Comparison of ENCODE assay signal across 18 mouse cellular contexts in genomic region chrX:53459573-53459972, GRCm38 (mm10). TPM values are rescaled to one million over a fixed set of nuclear protein-coding genes. Genes with fewer than 3 reads are reported as not detected.
DNase-seq lines count a peak whose midpoint lies in the region; ATAC-seq and TF ChIP-seq lines count a peak whose summit lies in the region.
"Had no signal": no experiment of that assay in that cellular context is flagged by ENCODE, and none has a peak within 500 bp of the region (broad histone marks: within the 10 kb centered on the region; RNA-seq: fewer than 3 reads in every experiment).

No protein-coding gene starts in this region.

- H3K9ac ChIP-seq in forebrain, embryonic 14.5 days (ENCODE audit: low read length), result no peak overlapping the region
- no peak overlapping the region for H3K9ac ChIP-seq in forebrain, embryonic 11.5 days (ENCODE audit: low read length)
- H3K9ac ChIP-seq: embryonic facial prominence, embryonic 13.5 days; limb, embryonic 15.5 days had no signal

- ATAC-seq in forebrain, embryonic 14.5 days, result no peak
- no peak for ATAC-seq in forebrain, embryonic 11.5 days (replicated peaks; ENCODE audit: low FRiP score)
- ATAC-seq: inflammation-experienced regulatory T-cells, adult 6 months had no signal

- H3K4me1 ChIP-seq in forebrain, embryonic 14.5 days (ENCODE audit: control insufficient read depth, insufficient read depth, low read length), result no peaks in the 10 kb centered on the region
- no peaks in the 10 kb centered on the region for H3K4me1 ChIP-seq in forebrain, embryonic 11.5 days (replicated peaks; ENCODE audit: control insufficient read depth, insufficient read depth, low read length)
- H3K4me1 ChIP-seq in E14TG2a.4 (replicated peaks; ENCODE audit: low read depth, low read length), result no peaks in the 10 kb centered on the region
- H3K4me1 ChIP-seq: embryonic facial prominence, embryonic 13.5 days; limb, embryonic 15.5 days had no signal

- 55% methylated on average over 3 of the region's 3 CpGs for whole genome bisulfite sequencing in forebrain, embryonic 14.5 days
- WGBS in forebrain, embryonic 11.5 days, result 37% methylated on average over 3 of the region's 3 CpGs

- no peaks in the 10 kb centered on the region for H3K27me3 ChIP-seq in forebrain, embryonic 14.5 days (replicated peaks; ENCODE audit: control insufficient read depth, insufficient read depth, low read length)
- no peaks in the 10 kb centered on the region for H3K27me3 ChIP-seq in forebrain, embryonic 11.5 days (ENCODE audit: control insufficient read depth, insufficient read depth, low read length)
- H3K27me3 ChIP-seq in E14TG2a.4 (ENCODE audit: insufficient read depth, low read length), result no peaks in the 10 kb centered on the region
- H3K27me3 ChIP-seq: embryonic facial prominence, embryonic 13.5 days; limb, embryonic 15.5 days had no signal

- peak; percentile 72 for TF ChIP-seq CTCF in layer of hippocampus, adult 2 months (conservative IDR thresholded peaks at IDR 0.05)
- TF ChIP-seq CTCF in E14TG2a.4 (conservative IDR thresholded peaks at IDR 0.05; ENCODE audit: low read length), result peak; percentile 16; the same call in 1 of the 2 replicates

- no peaks in the 10 kb centered on the region for H3K36me3 ChIP-seq in forebrain, embryonic 14.5 days (ENCODE audit: control insufficient read depth, insufficient read depth, low read length)
- H3K36me3 ChIP-seq in forebrain, embryonic 11.5 days (ENCODE audit: control insufficient read depth, insufficient read depth, low read length), result no peaks in the 10 kb centered on the region
- H3K36me3 ChIP-seq in E14TG2a.4 (ENCODE audit: insufficient read depth, low read length), result no peaks in the 10 kb centered on the region
- H3K36me3 ChIP-seq: embryonic facial prominence, embryonic 13.5 days; limb, embryonic 15.5 days had no signal

- no peak overlapping the region for H3K27ac ChIP-seq in forebrain, embryonic 14.5 days (ENCODE audit: low read depth, low read length)
- H3K27ac ChIP-seq in forebrain, embryonic 11.5 days (ENCODE audit: low read depth, low read length), result no peak overlapping the region
- no peak overlapping the region for H3K27ac ChIP-seq in layer of hippocampus, adult 2 months
- H3K27ac ChIP-seq: embryonic facial prominence, embryonic 13.5 days; limb, embryonic 15.5 days had no signal

- no peak overlapping the region for H3K4me3 ChIP-seq in forebrain, embryonic 14.5 days (ENCODE audit: low read depth, low read length)
- no peak overlapping the region for H3K4me3 ChIP-seq in forebrain, embryonic 11.5 days (ENCODE audit: low read depth, low read length)
- no peak overlapping the region for H3K4me3 ChIP-seq in layer of hippocampus, adult 2 months
- no peak overlapping the region for H3K4me3 ChIP-seq in E14TG2a.4 (replicated peaks; ENCODE audit: low read length)
- H3K4me3 ChIP-seq: embryonic facial prominence, embryonic 13.5 days; limb, embryonic 15.5 days had no signal

- DNase-seq in forebrain, embryonic 14.5 days (ENCODE audit: low spot score), result peak; percentile 1
- DNase-seq in forebrain, embryonic 11.5 days (ENCODE audit: low spot score), result no peak
- DNase-seq in layer of hippocampus, adult 2 months (ENCODE audit: low spot score in 2 of 2), result peak in 1 of 2 experiments; percentile 4
- DNase-seq in layer of hippocampus, adult 8-10 months (ENCODE audit: low spot score in 2 of 2), result no peak
- peak; percentile 1 for DNase-seq in embryo, embryonic 9.5 days (ENCODE audit: extremely low spot score)
- no peak for DNase-seq in right cerebral cortex, postnatal 25 days
- DNase-seq in thymus, adult 18-20 months, result no peak
- DNase-seq: adrenal gland, postnatal 10 days; cerebellum, adult 11-12 months; lung, postnatal 36 days had no signal

- H3K4me2 ChIP-seq in forebrain, embryonic 14.5 days (ENCODE audit: low read length), result no peak overlapping the region
- no peak overlapping the region for H3K4me2 ChIP-seq in forebrain, embryonic 11.5 days (ENCODE audit: low read depth, low read length, severe bottlenecking)
- H3K4me2 ChIP-seq: embryonic facial prominence, embryonic 13.5 days; limb, embryonic 15.5 days had no signal

- H3K9me3 ChIP-seq in forebrain, embryonic 14.5 days (replicated peaks; ENCODE audit: control insufficient read depth, low read length), result no peaks in the 10 kb centered on the region
- H3K9me3 ChIP-seq in forebrain, embryonic 11.5 days (ENCODE audit: control insufficient read depth, low read length), result no peaks in the 10 kb centered on the region
- H3K9me3 ChIP-seq in E14TG2a.4 (ENCODE audit: low read length), result no peaks in the 10 kb centered on the region
- H3K9me3 ChIP-seq: embryonic facial prominence, embryonic 13.5 days; limb, embryonic 15.5 days had no signal

RNA-seq across cellular contexts. Expression of gene Etd, which starts 24.9 kb away (rescaled TPM):
- polyA plus RNA-seq in forebrain, embryonic 14.5 days (2014; fragmentation: Nextera tagmentation; extraction: Ambion mirVana), result not detected in 2 replicates
- polyA plus RNA-seq in forebrain, embryonic 11.5 days (2014; fragmentation: Nextera tagmentation; extraction: Ambion mirVana), result not detected in 2 replicates
- total RNA-seq in layer of hippocampus, adult 2 months (2021), result not detected
- total RNA-seq in layer of hippocampus, adult 8-10 months (2022), result not detected
- total RNA-seq: adrenal gland, postnatal 10 days; granulocyte monocyte progenitor cell, adult 5-6 weeks; heart, postnatal 25 days; layer of hippocampus, postnatal 10 days had no signal
- polyA plus RNA-seq: embryonic facial prominence, embryonic 13.5 days; inflammation-experienced regulatory T-cells, adult 6 months; limb, embryonic 15.5 days; thymus, postnatal 0 days had no signal

Comparison
In these comparisons a context has a peak if more than half of its experiments do, and no peak if none do; other contexts are left out.
1. DNase-seq: peak in forebrain, embryonic 14.5 days (single experiment) and embryo, embryonic 9.5 days (single experiment); none in forebrain, embryonic 11.5 days (single experiment), layer of hippocampus, adult 8-10 months (0 of 2), right cerebral cortex, postnatal 25 days (single experiment) and thymus, adult 18-20 months (0 of 2).